Comparison of ENCODE assay signal across 9 mouse cellular contexts in the genomic region with DNA sequence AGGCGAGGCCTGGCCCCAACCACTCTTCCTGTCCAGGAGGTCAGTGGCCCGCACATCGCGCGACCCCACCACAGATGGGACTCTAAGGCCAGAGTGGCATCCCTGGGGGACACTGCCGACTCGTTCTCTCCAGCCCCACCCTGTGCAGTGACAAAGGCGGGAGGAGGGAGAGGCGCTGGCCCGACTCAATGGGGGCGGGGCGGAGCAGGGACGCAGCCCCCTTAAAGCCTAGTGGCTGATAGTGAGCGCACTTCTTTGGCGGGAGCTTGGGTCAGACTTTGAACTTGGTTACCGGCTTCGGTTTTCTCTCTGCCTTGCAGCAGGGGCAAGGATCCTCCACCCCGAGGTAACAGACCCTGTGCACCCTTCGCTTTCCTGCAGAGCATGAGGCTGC. TPM values are rescaled to one million over a fixed set of nuclear protein-coding genes. Genes with fewer than 3 reads are reported as not detected.
DNase-seq lines count a peak whose midpoint lies in the region; ATAC-seq and TF ChIP-seq lines count a peak whose summit lies in the region.
"Had no signal": no experiment of that assay in that cellular context is flagged by ENCODE, and none has a peak within 500 bp of the region (broad histone marks: within the 10 kb centered on the region; RNA-seq: fewer than 3 reads in every experiment).

No protein-coding gene starts in this region.

- H3K79me2 ChIP-seq in myocyte (ENCODE audit: control insufficient read depth, insufficient read depth), result no peaks in the 10 kb centered on the region

- no peaks in the 10 kb centered on the region for H3K36me3 ChIP-seq in kidney, embryonic 16.5 days (ENCODE audit: insufficient read depth, low read length)
- no peaks in the 10 kb centered on the region for H3K36me3 ChIP-seq in embryonic facial prominence, embryonic 13.5 days
- no peaks in the 10 kb centered on the region for H3K36me3 ChIP-seq in myocyte (ENCODE audit: control insufficient read depth, insufficient read depth)

- peak overlapping the region; percentile 31 for H3K4me3 ChIP-seq in kidney, embryonic 16.5 days (ENCODE audit: low read length)
- H3K4me3 ChIP-seq in embryonic facial prominence, embryonic 13.5 days, result peak overlapping the region; percentile 14
- H3K4me3 ChIP-seq in myocyte, result no peak overlapping the region

- peaks cover 60% of the 10 kb centered on the region for H3K27me3 ChIP-seq in kidney, embryonic 16.5 days (ENCODE audit: insufficient read depth, low read length)
- H3K27me3 ChIP-seq in embryonic facial prominence, embryonic 13.5 days, result peaks cover 88% of the 10 kb centered on the region
- peaks cover 44% of the 10 kb centered on the region for H3K27me3 ChIP-seq in myocyte (ENCODE audit: control insufficient read depth, insufficient read depth, insufficient read length)

- no peak overlapping the region for H3ac ChIP-seq in myocyte (ENCODE audit: control insufficient read depth, insufficient read length)

- no peak overlapping the region for H3K27ac ChIP-seq in kidney, embryonic 16.5 days (ENCODE audit: low read length)
- no peak overlapping the region for H3K27ac ChIP-seq in embryonic facial prominence, embryonic 13.5 days

- TF ChIP-seq POLR2A in myocyte (IDR thresholded peaks at IDR 0.05; ENCODE audit: insufficient read length, low read depth), result no peak

- 1% methylated on average over 19 of the region's 19 CpGs for WGBS in kidney, embryonic 16.5 days
- WGBS in embryonic facial prominence, embryonic 13.5 days, result 4% methylated on average over 19 of the region's 19 CpGs

- peak overlapping the region; percentile 49 for H3K4me2 ChIP-seq in kidney, embryonic 16.5 days (replicated peaks; ENCODE audit: low read depth, low read length)
- H3K4me2 ChIP-seq in embryonic facial prominence, embryonic 13.5 days, result peak overlapping the region; percentile 54; the same call in 1 of the 2 replicates
- H3K4me2 ChIP-seq in myocyte (ENCODE audit: low read depth), result peak overlapping the region; percentile 48

- peaks cover 18% of the 10 kb centered on the region for H3K4me1 ChIP-seq in kidney, embryonic 16.5 days (ENCODE audit: insufficient read depth, low read length)
- H3K4me1 ChIP-seq in embryonic facial prominence, embryonic 13.5 days, result peaks cover 16% of the 10 kb centered on the region

- no peak for DNase-seq in kidney, adult 9 months
- DNase-seq in kidney, postnatal 14 days, result peak; percentile 50
- no peak for DNase-seq in layer of hippocampus, postnatal 36 days
- DNase-seq in adrenal gland, postnatal 4 days (ENCODE audit: low spot score in 2 of 2), result no peak

- no peaks in the 10 kb centered on the region for H3K9me3 ChIP-seq in kidney, embryonic 16.5 days (ENCODE audit: low read length)
- H3K9me3 ChIP-seq in embryonic facial prominence, embryonic 13.5 days, result no peaks in the 10 kb centered on the region

- H3K9ac ChIP-seq in kidney, embryonic 16.5 days (replicated peaks; ENCODE audit: low read length), result no peak overlapping the region
- H3K9ac ChIP-seq in embryonic facial prominence, embryonic 13.5 days, result no peak overlapping the region

- no peak for ATAC-seq in kidney, embryonic 16.5 days (ENCODE audit: low FRiP score, low TSS enrichment)
- ATAC-seq in embryonic facial prominence, embryonic 13.5 days (ENCODE audit: insufficient number of reproducible peaks, insufficient read depth, low FRiP score, low TSS enrichment, low read depth), result no peak
- ATAC-seq in erythroblast, adult 5-6 weeks (replicated peaks; ENCODE audit: low FRiP score, poor library complexity, severe bottlenecking), result no peak
- ATAC-seq: Patski had no signal

TF ChIP-seq in myocyte, 11 proteins besides CTCF, POLR2A, EP300 and RAD21:
- TF ChIP-seq REST (IDR thresholded peaks at IDR 0.05; ENCODE audit: insufficient read depth, insufficient read length) (no peak), POLR2AphosphoS2 (IDR thresholded peaks at IDR 0.05; ENCODE audit: insufficient read length, low read depth) (no peak), USF1 (IDR thresholded peaks at IDR 0.05; ENCODE audit: low read depth) (no peak), CEBPB (IDR thresholded peaks at IDR 0.05; ENCODE audit: insufficient read depth, poor library complexity, severe bottlenecking) (no peak), TCF3 (IDR thresholded peaks at IDR 0.05; ENCODE audit: insufficient read length, low read depth) (no peak), E2F4 (IDR thresholded peaks at IDR 0.05; ENCODE audit: insufficient read depth) (no peak), TCF12 (IDR thresholded peaks at IDR 0.05; ENCODE audit: insufficient read depth, poor library complexity, severe bottlenecking) (no peak), SRF (IDR thresholded peaks at IDR 0.05; ENCODE audit: control insufficient read depth, insufficient read length, low read depth) (no peak), MYOD1 (IDR thresholded peaks at IDR 0.05; ENCODE audit: control insufficient read depth in 1 of 3, insufficient read length in 2 of 3, low read depth in 2 of 3) (no peak), MYOG (IDR thresholded peaks at IDR 0.05; ENCODE audit: control insufficient read depth in 1 of 3, insufficient read depth in 1 of 3, insufficient read length in 2 of 3, low read depth in 2 of 3) (no peak), MAX (IDR thresholded peaks at IDR 0.05; ENCODE audit: low read depth) (no peak)

RNA-seq across cellular contexts. Expression of a gene that starts 0.6 kb away (rescaled TPM):
- polyA plus RNA-seq in kidney, embryonic 16.5 days (2015; fragmentation: Nextera tagmentation; extraction: Ambion mirVana), result 0.14 and 0.57 TPM in 2 replicates
- polyA plus RNA-seq in embryonic facial prominence, embryonic 13.5 days (2015; fragmentation: Nextera tagmentation; extraction: Ambion mirVana), result 0.10 TPM in 1 of 2 replicates, not detected in the other
- polyA plus RNA-seq in myocyte (2012; fragmentation: generic; extraction: Trizol), result not detected
- total RNA-seq in layer of hippocampus, postnatal 36 days (2021), result not detected
- total RNA-seq in adrenal gland, postnatal 4 days (2021), result not detected
- not detected in 2 replicates for total RNA-seq in erythroblast, adult 5-6 weeks (2015; ENCODE audit: low replicate concordance)
- total RNA-seq in erythroblast, adult 5-6 weeks (2017; ENCODE audit: low replicate concordance), result not detected in 2 replicates
- polyA plus RNA-seq: Patski had no signal

RNA-seq across cellular contexts. Expression of a gene that starts 7.1 kb away (rescaled TPM):
- 22.2 and 30.6 TPM in 2 replicates for polyA plus RNA-seq in kidney, embryonic 16.5 days (2015; fragmentation: Nextera tagmentation; extraction: Ambion mirVana)
- 3.4 and 5.9 TPM in 2 replicates for polyA plus RNA-seq in embryonic facial prominence, embryonic 13.5 days (2015; fragmentation: Nextera tagmentation; extraction: Ambion mirVana)
- 0.65 TPM for polyA plus RNA-seq in myocyte (2012; fragmentation: generic; extraction: Trizol)
- 1 to 10 TPM; 1.4 to 1.5 TPM for total RNA-seq in layer of hippocampus, postnatal 36 days (2021)
- 1 to 10 TPM; 1.0 to 5.1 TPM for total RNA-seq in adrenal gland, postnatal 4 days (2021)
- not detected in 2 replicates for total RNA-seq in erythroblast, adult 5-6 weeks (2015; ENCODE audit: low replicate concordance)
- total RNA-seq in erythroblast, adult 5-6 weeks (2017; ENCODE audit: low replicate concordance), result 0.34 and 0.42 TPM in 2 replicates

RNA-seq across cellular contexts. Expression of a gene that starts 18.7 kb away (rescaled TPM):
- 75.1 and 76.4 TPM in 2 replicates for polyA plus RNA-seq in kidney, embryonic 16.5 days (2015; fragmentation: Nextera tagmentation; extraction: Ambion mirVana)
- 48.5 and 54.1 TPM in 2 replicates for polyA plus RNA-seq in embryonic facial prominence, embryonic 13.5 days (2015; fragmentation: Nextera tagmentation; extraction: Ambion mirVana)
- polyA plus RNA-seq in myocyte (2012; fragmentation: generic; extraction: Trizol), result 167 TPM
- total RNA-seq in layer of hippocampus, postnatal 36 days (2021), result 100 to 1,000 TPM; 331 to 345 TPM
- total RNA-seq in adrenal gland, postnatal 4 days (2021), result 10 to 100 TPM; 39.1 to 44.4 TPM
- total RNA-seq in erythroblast, adult 5-6 weeks (2015; ENCODE audit: low replicate concordance), result 15.3 and 19.4 TPM in 2 replicates
- 5.2 and 9.7 TPM in 2 replicates for total RNA-seq in erythroblast, adult 5-6 weeks (2017; ENCODE audit: low replicate concordance)

RNA-seq across cellular contexts. Expression of a gene that starts 43.5 kb away (rescaled TPM):
- polyA plus RNA-seq in kidney, embryonic 16.5 days (2015; fragmentation: Nextera tagmentation; extraction: Ambion mirVana), result 1.9 and 3.0 TPM in 2 replicates
- 1.1 and 1.5 TPM in 2 replicates for polyA plus RNA-seq in embryonic facial prominence, embryonic 13.5 days (2015; fragmentation: Nextera tagmentation; extraction: Ambion mirVana)
- 4.0 TPM for polyA plus RNA-seq in myocyte (2012; fragmentation: generic; extraction: Trizol)
- 10 to 100 TPM; 46.5 to 65.3 TPM for total RNA-seq in layer of hippocampus, postnatal 36 days (2021)
- total RNA-seq in adrenal gland, postnatal 4 days (2021), result 1 to 10 TPM; 1.2 to 1.4 TPM
- total RNA-seq in erythroblast, adult 5-6 weeks (2015; ENCODE audit: low replicate concordance), result not detected in 2 replicates
- total RNA-seq in erythroblast, adult 5-6 weeks (2017; ENCODE audit: low replicate concordance), result not detected in 2 replicates

Comparison
In these comparisons a context has a peak if more than half of its experiments do, and no peak if none do; other contexts are left out.
1. RNA of a gene that starts 18.7 kb away (total RNA-seq): 331 to 345 TPM in layer of hippocampus, postnatal 36 days; 39.1 to 44.4 TPM in adrenal gland, postnatal 4 days and 5.2 to 19.4 TPM in erythroblast, adult 5-6 weeks; every median in the first group is over 4 times any median in the second.
2. Peak in every context shown above with its lines, with median percentiles within 50 percentile points of each other: H3K4me2 ChIP-seq.